Mouse (Mus musculus) urinary bladder, postnatal 10 days (tissue): ENCODE data around the gene Krtap31-2.

ENCODE experiments used
- DNase-seq: peaks from one replicate; pipeline ENCODE4 v3.0.0; 2022; ENCODE audit warnings: low spot score

Krtap31-2 gene

DNA sequence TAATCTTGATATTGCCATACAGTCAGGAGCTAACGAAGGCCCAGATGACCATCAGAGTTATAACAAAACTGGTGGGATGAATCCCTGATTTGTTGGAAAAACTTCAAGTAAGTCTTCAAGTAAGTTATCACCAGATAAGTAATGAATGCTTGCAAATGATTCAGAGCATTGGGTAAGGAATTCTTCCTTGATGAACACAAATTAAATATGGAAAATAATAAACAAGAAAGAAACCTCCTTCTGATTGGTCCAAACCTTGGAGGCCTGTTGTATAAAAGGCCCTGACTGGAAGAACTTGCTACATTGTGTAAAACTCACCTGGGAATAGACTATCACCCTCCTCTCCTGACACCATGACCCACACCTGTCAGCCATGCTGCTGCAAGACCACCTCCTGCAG lies at the start of gene Krtap31-2:
TSS of gene Krtap31-2 (plus strand) at position 301 of the 400 bp plus-strand sequence.
- DNase-seq, result no peak

DNA sequence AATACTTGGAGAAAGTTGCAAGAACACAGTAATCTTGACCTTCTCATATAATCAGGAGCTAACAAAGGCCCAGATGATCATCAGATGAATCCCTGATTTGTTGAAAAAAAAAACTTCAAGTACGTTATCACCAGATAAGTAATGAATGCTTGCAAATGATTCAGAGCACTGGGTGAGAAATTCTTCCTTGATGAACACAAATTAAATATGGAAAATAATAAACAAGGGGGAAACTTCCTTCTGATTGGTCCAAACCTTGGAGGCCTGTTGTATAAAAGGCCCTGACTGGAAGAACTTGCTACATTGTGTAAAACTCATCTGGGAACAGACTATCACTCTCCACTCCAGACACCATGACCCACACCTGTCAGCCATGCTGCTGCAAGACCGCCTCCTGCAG lies 28.5 kb upstream of the Krtap31-2 start, which contains the start of gene Krtap31-1:
TSS of gene Krtap31-1 (plus strand) at position 301 of the 400 bp plus-strand sequence.
- no peak for DNase-seq

DNA sequence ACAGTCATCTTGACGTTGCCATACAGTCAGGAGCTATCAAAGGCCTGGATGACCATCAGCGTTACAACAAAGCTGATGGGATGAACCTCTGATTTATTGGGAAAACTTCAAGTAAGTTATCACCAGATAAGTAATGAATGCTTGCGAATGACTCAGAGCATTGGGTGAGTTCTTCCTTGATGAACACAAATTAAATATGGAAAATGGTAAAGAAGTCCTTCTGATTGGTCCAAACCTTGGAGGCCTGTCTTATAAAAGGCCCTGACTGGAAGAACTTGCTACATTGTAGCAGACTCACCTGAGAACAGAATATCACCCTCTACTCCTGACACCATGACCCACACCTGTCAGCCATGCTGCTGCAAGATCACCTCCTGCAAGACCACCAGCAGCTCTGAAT lies 21.6 kb upstream of the Krtap31-2 start, which contains the start of gene Gm11565:
TSS of gene Gm11565 (plus strand) at position 301 of the 400 bp plus-strand sequence.
- DNase-seq, result no peak

DNA sequence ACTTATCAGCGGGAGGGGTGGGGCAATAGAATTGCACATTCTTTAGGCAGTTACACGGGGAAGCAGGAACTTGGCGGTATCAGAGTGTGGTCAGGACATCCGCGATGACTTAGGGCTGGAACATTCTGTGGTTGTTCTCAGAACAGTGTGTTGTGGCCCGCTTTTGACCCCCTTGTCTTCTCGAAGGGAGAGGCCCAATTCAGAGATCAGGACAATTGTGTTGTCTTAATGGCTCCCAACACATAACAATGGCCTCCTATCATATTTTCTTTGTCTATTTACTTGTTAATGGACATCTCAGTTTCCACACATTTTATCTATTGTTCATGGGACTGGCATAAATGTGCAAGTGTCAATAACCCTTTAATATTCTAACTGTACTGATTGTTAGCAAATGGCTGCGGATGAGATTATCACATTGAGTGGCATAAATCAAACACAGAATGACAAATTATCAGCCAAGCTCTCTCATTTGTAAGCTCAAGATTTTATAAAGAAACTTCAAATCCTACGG lies 1.7 kb downstream of the Krtap31-2 start:
- DNase-seq, result no peak

DNA sequence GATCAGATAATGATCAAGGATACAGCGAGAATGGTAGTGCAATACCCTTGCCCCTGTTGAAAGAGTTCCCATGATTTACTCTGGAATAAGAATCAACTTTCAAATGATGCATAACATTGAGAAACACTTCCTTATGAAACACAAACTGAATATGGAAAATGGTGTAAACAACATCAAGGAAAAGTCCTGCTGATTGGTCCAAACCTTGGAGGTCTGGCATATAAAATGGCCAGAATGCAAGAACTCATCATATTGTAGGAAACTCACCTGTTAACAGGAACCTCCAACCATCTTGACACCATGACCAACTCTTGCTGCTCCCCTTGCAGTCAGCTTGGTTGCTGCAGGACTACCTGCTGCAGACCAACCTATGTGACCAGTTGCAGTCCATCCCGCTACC lies 12.1 kb downstream of the Krtap31-2 start, which contains the start of gene Krtap9-5:
TSS of gene Krtap9-5 (plus strand) at position 301 of the 400 bp plus-strand sequence.
- DNase-seq, result no peak

DNA sequence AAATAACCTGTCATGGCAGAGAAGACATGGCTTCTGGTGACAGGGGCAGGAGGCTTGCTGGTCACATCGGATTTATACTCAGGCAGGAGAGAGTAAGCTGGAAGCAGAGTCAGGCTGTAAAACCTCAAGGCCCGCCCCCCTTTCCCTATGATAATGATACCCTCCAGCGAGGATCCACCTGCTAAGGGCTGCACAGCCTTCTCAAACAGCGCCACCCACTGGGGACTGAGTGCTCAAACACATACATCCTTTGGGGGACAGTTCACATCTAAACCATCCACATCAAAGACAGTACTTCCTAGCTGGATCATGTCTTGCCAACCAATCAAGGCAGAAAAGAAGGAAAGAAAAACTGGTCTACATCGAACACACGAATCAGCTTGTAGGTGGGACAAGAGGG lies 28.1 kb downstream of the Krtap31-2 start:
- no peak for DNase-seq

DNA sequence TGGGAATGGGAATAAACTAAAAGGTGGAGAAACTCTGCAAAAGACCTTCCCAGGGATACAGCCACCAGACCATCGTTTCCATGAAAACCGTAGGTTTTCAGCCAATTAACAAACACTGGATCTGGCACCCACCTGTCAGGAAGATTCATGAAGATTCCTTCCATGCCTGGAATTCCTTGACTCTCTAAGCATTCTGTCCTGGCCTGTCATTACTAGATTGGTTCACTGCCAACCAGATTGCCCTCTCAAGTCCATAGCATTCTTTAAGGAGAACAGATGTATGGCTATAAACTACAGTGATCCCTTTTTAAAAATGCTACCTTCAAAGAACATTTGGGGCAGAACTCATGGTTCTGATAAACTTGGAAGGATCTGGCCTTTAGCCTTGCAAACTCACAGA lies 29.9 kb downstream of the Krtap31-2 start:
- DNase-seq, result no peak

DNA sequence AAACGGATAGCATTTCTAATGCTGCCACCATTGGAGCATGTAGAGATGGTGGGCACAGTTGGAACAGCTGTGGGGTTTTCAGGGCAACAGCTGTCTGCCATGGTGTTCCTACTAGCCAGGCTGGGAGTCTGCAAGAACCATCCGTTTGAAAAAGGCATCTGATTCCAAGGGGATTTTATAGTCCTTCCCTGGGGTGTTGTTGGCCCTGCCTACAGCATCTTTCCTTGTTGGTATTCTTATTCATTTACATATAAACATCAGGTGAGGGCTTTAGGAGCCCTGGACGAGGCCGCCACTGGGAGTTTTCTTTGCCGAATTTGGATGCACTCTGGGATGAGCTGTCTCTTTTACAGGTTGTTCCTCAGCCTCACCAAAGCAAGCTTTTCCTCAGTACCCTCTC lies 42.9 kb downstream of the Krtap31-2 start, which contains the start of gene Krtap29-1:
TSS of gene Krtap29-1 (minus strand) at position 101 of the 400 bp plus-strand sequence.
- no peak for DNase-seq

DNA sequence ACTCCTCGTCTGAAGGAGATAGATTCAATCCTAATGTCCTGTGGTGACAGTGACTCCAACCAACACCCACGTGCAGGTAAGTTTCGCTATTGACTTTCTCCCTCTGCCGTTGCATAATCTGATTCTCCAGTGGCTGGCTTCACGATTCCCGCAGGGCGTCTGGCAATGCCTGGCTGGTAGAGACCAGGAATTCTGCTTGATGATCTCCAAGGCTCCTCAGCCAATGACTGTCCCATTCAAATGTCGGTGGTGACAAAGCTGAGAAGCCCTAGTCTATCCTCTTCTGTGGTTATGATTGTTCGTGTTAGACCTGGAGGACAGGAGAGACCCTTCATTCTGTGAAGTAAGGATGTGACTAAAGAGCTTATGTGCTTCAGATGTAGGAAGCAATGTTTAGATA lies 46.6 kb downstream of the Krtap31-2 start:
- DNase-seq, result no peak

DNA sequence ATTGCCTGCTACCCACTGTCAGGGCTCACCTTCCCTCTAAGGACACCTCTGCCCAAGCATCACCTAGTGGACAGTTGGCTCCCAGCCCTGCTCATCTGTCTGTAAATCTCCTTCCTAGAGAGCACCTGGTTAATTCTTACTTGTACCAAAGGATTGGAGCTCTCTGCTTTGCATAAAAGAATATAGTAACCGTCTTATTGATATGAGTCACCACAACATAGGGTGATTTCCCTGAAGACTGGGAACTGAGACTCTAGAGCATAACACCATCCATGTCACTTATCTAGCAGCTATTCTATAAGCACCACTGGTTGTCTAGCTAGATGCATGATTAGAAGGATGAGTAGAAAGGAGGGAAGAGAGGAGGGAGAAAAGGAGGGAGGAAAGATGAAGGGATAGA lies 47.4 kb downstream of the Krtap31-2 start:
- no peak for DNase-seq

DNA sequence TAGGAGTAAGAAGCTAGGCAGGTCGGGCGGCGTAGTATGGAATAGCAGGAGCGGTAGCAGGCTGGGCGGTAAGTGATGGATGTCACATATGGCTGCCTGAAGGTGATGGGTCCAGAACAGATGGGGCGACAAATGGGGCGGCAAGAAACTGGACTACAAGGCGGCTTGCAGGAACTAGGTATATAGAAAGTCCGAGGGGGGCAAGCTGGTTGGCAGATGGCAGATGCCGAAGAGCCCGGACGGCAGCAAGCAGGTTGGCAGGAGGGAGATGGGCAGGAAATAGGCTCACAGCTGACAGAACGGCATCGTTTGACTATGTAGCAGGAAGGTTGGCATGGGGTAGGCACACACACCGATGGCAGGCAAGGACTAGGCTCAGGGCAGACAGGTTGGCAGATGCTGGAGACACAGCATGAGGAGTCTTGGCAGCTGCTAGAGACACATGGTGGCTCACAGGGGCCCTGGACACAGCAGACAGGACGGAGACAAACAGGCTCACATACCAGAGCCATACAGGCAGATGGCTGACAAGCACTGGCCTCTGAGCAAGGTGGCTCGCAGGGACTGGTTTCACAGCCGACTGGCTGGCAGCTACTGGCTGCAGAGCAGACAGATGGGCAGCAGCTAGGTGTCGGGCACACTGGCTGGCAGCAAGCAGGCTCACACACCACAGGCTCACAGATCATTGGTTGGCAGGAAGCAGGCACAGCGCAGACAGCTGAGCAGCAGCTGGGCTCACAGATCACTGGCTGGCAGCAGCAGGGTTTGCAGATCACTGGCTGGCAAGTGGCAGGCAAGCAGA lies 49.4 kb downstream of the Krtap31-2 start:
- DNase-seq, result no peak

DNA sequence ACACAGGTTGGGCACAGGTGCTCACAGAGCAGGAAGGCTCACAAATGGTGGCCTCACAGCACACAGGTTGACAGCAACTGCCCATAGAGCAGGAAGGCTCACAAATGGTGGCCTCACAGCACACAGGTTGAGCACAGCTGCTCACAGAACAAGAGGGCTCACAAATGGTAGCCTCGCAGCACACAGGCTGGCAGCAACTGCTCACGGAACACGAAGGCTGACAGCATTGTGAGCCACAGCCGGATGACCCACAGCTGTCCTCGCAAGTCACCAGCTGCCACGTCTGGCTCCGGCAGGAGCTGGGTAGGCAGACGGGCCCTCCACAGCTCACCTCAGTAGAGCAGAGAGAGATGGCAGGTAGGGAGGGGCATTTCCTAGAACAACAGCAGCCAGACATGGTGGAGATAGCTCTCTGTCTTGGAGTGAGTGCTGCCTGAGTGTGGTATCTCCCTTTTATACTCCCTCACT lies 50.1 kb downstream of the Krtap31-2 start, which contains the start of gene Krtap16-1:
TSS of gene Krtap16-1 (minus strand) at position 418 of the 468 bp plus-strand sequence.
- DNase-seq, result no peak
